Mouse (Mus musculus) bone marrow, adult 2 months (tissue): Measurements from ENCODE around the gene Fras1. TPM values are rescaled to one million over a fixed set of nuclear protein-coding genes. Genes with fewer than 3 reads are reported as not detected.

Source experiments
- H3K27ac ChIP-seq: fragments of 200-500 bp; 2 replicates; pipeline ENCODE4 v1.5.1; 2012; ENCODE audit warnings: low read depth, mild to moderate bottlenecking, control low read depth, inconsistent platforms, low read length; ENCODE audit not compliant: control insufficient read depth, poor library complexity, insufficient read depth
- H3K4me1 ChIP-seq: fragments of 200-500 bp; 2 replicates; pipeline ENCODE4 v1.6.1; 2011; ENCODE audit warnings: low read length; ENCODE audit not compliant: control insufficient read depth, insufficient read depth
- H3K4me3 ChIP-seq: fragments of 200-500 bp; replicated peaks from 2 replicates; pipeline ENCODE3; 2011; ENCODE audit warnings: mild to moderate bottlenecking, low read depth, low read length, control low read depth; ENCODE audit not compliant: control insufficient read depth
- CTCF ChIP-seq: fragments of 200-500 bp; IDR thresholded peaks from 2 replicates; pipeline ENCODE4 v1.5.1; 2011; ENCODE audit warnings: low read length, control low read depth; ENCODE audit not compliant: control insufficient read depth, insufficient read depth
- POLR2A ChIP-seq: fragments of 200-500 bp; IDR thresholded peaks from 2 replicates; pipeline ENCODE4 v1.6.1; 2011; ENCODE audit warnings: low read depth, mild to moderate bottlenecking, control low read depth, low read length, borderline replicate concordance; ENCODE audit not compliant: control insufficient read depth
- WGBS: fragments of 180-500 bp; shearing (Covaris S2); methylation state at CpG from one replicate; pipeline ENCODE4 v1.1.7; 2018; 5-methylcytosine and 5-hydroxymethylcytosine counted together
- polyA plus RNA-seq: library from polyadenylated mRNA; stranded (reverse); fragments of >200 nt; gene quantifications from 2 replicates; pipeline ENCODE4 v1.2.4, GENCODE M21; 2011; ENCODE audit warnings: low replicate concordance; ENCODE audit not compliant: missing spikeins, insufficient read depth, insufficient read length

Gene Fras1
- not detected in 2 replicates for polyA plus RNA-seq

DNA sequence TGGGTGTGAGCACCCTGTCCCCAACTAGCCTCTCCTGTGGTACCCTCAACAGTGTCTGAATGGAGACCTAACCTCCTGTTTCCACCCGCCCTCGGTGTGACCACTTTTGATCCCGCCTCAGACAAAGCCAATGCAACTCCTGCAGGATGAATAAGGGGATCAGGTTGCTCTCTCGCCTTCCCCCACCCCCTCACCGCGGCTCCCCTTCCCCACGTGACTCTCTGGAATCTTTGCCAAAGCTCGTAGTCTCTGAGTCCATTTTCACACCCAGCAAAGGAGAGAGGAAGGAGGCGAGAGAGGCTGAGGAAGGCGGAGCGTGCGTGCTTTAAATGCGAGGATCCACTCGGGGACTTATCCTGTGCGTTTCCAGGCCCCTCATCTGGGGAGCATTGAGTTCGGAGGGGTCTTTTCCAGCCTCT is at the start of gene Fras1:
Gene Fras1 (plus strand): TSS at position 389 of the 419 bp plus-strand sequence.
- no peak within 1 kb of the TSS for H3K27ac ChIP-seq
- H3K4me3 ChIP-seq = no peak within 1 kb of the TSS
- WGBS = 2% methylated on average over 16 of the region's 16 CpGs
- H3K4me1 ChIP-seq = no peaks in the 10 kb centered on the region
- TF ChIP-seq POLR2A = no peak
- no peak for TF ChIP-seq CTCF

DNA sequence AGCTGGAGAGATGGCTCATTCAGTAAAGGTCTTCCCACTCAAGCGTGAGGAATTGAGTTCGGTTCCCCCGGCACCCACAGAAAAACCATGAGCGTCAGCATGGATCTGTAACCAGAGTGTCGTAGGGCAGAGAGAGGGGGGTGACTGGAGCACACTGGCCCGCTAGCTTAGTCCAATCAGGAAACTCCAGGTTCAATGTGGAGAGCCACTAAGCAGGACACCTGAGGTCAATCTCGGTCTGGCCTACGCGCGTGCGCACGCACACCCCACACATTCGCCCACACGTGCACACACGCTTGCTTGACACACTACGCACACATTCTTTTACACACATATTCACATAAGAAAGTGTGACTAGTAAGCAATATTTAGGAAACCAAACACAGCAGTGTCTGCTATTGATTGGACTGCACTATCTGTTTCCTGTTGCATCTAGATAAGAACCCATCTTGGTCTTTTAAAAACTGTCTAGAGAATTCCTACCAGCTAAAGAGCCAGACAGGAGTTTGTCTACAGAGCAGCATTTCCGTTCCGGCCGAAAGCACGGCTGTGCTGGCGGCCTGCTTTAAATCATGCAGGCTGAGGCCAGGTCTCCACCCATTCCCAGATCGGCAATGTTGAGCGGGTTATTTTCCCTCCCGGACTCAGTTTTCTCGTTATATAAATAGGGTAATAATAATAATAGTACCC is 42.6 kb upstream of the Fras1 start:
- no peak overlapping the region for H3K4me3 ChIP-seq
- H3K27ac ChIP-seq = no peak overlapping the region
- H3K4me1 ChIP-seq = no peaks in the 10 kb centered on the region
- 82% methylated on average over 25 of the region's 25 CpGs for WGBS
- TF ChIP-seq POLR2A (no peak), CTCF (no peak)

DNA sequence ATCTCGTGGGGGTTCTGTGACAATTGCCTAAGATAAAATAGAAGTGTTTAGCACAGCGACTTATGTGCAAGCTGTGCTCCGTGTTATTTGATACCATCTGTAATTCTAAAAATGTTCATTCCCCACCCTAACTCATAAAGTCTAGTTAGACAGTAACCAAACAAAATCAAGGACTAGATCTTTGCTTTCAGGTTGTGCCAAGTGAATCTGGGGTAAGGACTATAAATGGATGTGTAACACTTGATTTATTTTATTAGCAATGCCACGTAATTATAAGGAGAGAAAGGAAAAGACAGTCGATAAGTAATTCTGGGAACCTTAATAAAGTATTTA is 42.1 kb upstream of the Fras1 start:
- no peak for TF ChIP-seq POLR2A
- TF ChIP-seq CTCF = no peak
- Histone ChIP-seq H3K4me3 (no peak overlapping the region), H3K4me1 (no peaks in the 10 kb centered on the region), H3K27ac (no peak overlapping the region)
- 73% methylated on average over 5 of the region's 5 CpGs for WGBS

DNA sequence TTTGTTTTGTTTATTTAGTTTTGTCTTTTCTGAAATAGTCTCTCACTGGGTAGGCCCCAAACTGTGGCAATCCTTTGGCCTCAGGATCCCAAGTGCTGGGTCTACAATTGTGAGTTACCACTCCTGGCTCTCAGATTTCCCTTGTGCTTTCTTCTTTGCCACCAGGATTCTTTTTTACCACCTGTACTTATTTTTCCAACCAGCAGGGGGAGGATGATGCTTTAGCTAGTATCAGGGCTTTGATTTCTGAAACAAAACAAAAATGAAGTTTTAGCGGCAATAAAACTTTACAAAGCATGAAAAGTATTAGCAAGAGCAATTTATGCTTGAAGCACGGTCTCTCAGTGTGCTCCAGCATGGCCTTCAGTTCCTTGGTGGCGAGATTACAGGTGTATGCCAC is 39.8 kb upstream of the Fras1 start:
- TF ChIP-seq CTCF (no peak), POLR2A (no peak)
- 59% methylated on average over 3 of the region's 3 CpGs for WGBS
- H3K4me3 ChIP-seq = no peak overlapping the region
- H3K27ac ChIP-seq = no peak overlapping the region
- H3K4me1 ChIP-seq = no peaks in the 10 kb centered on the region

DNA sequence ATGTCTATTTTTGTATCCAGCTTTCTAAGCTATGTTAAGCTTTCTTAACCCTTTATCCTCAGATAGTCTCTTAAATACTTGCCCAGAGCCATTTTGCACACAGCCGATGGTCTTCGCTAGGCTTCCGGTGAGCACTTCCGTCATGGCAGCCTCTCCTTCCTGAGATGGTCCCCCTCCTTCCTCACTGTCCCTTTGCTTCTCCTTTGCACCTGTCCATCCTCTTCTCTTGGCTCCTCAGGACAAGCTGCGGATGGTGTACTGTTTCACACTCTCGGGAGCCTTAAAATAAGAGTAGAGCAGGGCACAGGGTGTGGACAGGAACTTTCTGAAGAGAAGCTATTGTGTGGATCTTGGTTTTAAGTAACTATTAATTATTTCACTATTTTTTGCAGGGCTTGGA is 33.2 kb upstream of the Fras1 start:
- Histone ChIP-seq H3K27ac (no peak overlapping the region), H3K4me3 (no peak overlapping the region), H3K4me1 (no peaks in the 10 kb centered on the region)
- 86% methylated on average over 6 of the region's 6 CpGs for WGBS
- no peak for TF ChIP-seq CTCF
- no peak for TF ChIP-seq POLR2A

DNA sequence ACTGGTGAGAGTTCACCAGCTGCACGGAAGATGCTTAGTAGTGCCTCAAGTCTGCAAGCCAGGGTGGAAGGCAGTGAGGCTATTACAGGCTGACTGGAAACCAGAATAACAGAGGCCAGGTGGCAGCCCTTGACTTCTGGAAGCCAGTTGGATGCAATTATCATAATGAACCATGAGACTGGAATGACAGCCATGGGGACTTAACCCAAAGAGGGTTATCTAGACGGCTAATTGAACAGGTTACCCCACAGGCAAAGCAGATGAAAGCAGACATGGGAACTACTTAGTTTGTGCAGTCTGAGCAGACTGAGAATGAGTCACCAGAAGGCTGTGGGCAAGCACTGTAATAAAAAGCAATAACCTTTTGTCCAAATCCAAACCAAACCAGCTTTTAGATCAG is 28.8 kb upstream of the Fras1 start:
- H3K4me1 ChIP-seq = no peaks in the 10 kb centered on the region
- no peak overlapping the region for H3K27ac ChIP-seq
- WGBS = 67% methylated on average over 2 of the region's 2 CpGs
- H3K4me3 ChIP-seq = no peak overlapping the region
- TF ChIP-seq POLR2A (no peak), CTCF (no peak)

DNA sequence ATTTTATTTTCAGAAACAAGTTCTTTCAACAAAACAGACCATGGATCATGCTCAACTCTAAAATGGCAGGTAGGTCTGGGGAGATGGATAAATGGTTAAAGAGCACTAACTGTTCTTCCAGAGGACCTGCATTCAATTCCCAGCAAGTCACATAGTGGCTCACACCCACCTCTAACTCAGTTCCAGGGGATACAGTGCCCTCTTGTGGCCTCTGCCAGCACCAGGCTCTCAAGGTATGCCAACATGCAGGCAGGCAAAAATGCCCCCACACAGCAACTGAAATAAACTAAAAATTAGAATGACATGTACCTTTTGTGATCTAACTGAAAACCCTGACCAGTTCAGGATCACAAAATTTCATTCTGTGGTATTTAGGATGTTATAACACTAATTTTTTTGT is 21.8 kb upstream of the Fras1 start:
- Histone ChIP-seq H3K27ac (no peak overlapping the region), H3K4me1 (no peaks in the 10 kb centered on the region), H3K4me3 (no peak overlapping the region)
- TF ChIP-seq POLR2A = no peak
- peak; percentile 21; the same call in 1 of the 2 replicates for TF ChIP-seq CTCF

DNA sequence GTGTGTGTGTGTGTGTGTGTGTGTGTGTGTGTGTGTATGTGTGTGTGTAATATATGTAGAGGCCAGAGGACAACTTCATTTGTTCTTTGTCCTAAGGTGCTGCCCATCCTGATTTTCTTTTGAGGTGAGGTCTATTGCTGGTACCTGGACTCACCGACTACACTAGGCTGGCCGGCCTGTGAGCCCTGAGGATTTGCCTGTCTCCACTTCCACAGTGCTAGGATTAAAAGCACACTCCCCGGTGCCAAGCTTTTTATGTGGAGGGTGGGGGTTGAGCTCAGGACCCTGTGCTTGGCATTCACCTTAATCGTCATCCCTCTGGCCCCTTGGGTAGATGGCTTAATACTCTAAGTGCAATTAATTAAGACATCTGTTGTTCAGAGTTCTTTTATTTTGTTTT is 9.8 kb upstream of the Fras1 start:
- WGBS = 78% methylated on average over 4 of the region's 4 CpGs
- no peak overlapping the region for H3K27ac ChIP-seq
- TF ChIP-seq POLR2A (no peak), CTCF (no peak)

DNA sequence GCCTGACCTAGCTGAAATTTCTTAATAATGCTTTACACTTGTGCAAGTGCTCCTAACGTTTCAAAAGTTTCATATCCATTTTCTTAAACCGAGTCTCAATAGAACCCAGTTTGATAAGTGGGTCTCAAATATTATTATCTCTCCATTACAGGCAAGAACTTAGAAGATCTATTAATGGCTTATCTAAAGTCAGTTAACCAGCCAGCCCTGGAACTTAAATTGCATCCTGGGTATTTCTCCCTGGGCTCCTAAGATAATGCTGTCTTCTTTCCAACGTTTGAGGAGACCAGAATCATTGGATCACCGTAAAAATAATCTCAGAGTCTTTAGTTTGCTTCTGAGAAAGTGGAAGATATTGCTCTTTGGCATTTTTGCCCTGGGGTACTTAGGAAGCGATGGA is 8.2 kb upstream of the Fras1 start:
- TF ChIP-seq CTCF (no peak), POLR2A (no peak)
- 71% methylated on average over 5 of the region's 5 CpGs for WGBS
- Histone ChIP-seq H3K4me3 (no peak overlapping the region), H3K27ac (no peak overlapping the region), H3K4me1 (no peaks in the 10 kb centered on the region)

More for the DNA sequence above, 9.8 kb upstream of the Fras1 start:
- no peaks in the 10 kb centered on the region for H3K4me1 ChIP-seq
- no peak overlapping the region for H3K4me3 ChIP-seq

DNA sequence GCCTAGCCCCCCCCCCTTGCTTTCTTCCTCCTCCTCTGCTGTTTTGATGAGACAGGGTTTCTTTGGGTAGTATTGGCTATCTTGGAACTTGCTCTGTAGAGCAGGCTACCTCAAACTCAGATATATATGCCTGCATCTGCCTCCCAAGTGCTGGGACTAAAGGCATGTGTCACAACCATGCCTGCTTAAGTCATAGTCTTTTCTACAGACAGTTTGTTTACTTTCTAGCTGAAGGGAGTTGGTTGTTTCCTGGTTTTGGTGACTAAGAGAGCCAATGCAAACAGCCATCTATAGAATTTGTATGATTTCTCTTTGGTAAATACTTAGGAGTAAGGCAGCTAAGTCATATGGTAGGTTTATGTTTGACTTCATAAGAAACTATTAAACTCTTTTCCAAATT is 6.5 kb upstream of the Fras1 start:
- no peaks in the 10 kb centered on the region for H3K4me1 ChIP-seq
- no peak overlapping the region for H3K27ac ChIP-seq
- no peak overlapping the region for H3K4me3 ChIP-seq
- TF ChIP-seq POLR2A = no peak
- no peak for TF ChIP-seq CTCF
